Mouse (Mus musculus): ENCODE data around the gene Map1b.

DNA sequence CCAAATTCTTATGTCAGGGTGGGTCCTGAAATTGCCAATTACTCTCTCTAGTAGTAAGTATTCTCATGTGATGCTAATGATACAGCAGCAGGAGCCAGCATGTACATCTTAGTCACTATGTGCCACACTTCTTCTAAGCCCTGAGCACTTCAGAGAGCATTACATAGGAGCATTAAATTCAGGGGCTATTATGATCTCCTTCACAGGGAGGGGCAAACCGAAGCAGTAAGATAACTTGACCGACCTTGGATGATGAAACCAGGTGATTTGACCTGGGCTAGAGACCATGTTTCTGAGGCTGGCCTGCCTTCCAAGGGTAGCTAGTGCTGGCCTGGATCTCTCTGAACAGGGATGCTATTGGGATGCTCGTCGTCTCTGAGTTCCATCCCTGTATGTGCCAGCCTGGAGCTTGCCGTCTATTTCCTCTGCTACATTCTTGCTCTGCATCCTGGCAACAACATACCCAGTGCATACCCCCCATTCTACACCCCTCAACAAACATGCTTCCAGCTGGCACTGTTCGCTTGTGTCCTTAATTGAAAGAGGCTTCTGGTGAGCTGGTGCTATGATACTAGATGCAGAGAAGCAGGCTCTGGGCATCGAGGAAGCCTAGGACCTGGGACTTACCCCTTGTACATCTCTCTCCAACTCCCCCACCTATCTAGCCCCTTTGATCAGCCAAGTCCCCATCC is 72.7 kb downstream of the Map1b start:
- TF ChIP-seq CTCF (IDR thresholded peaks at IDR 0.05; ENCODE audit: insufficient read depth, low read length) (no peak), POLR2A (IDR thresholded peaks at IDR 0.05; ENCODE audit: borderline replicate concordance, extremely low read depth, low read depth, low read length) (no peak)
